Mouse (Mus musculus): ENCODE measurements around the gene Mcu. TPM values are rescaled to one million over a fixed set of nuclear protein-coding genes. Genes with fewer than 3 reads are reported as not detected.

The Mcu gene
- polyA plus RNA-seq, 1 experiment from 2014 or later: 27.8 TPM

- 25% methylated on average over 17 of the region's 17 CpGs for WGBS
- Histone ChIP-seq H3K9ac (peak overlapping the region; percentile 69), H3K4me3 (peak overlapping the region; percentile 50), H3K27me3 (replicated peaks) (no peaks in the 10 kb centered on the region), H3K27ac (ENCODE audit: poor library complexity, severe bottlenecking) (peak overlapping the region; percentile 75), H3K9me3 (replicated peaks) (peaks cover 3% of the 10 kb centered on the region; the same call in 1 of the 2 replicates), H3K4me2 (peak overlapping the region; percentile 83), H3K4me1 (replicated peaks) (peaks cover 26% of the 10 kb centered on the region), H3K36me3 (0 out of 2 replicates have a peak, but pooled peaks cover 4% of the 10 kb centered on the region)
- peak; percentile 74 for ATAC-seq (ENCODE audit: insufficient number of reproducible peaks, low FRiP score)
These were observed 77.5 kb downstream of the Mcu start for GRCm38 (mm10) chr10:59538767-59539532.

- H3K4me2 ChIP-seq: no peak overlapping the region
- H3K27me3 ChIP-seq (replicated peaks): no peaks in the 10 kb centered on the region
- no peaks in the 10 kb centered on the region for H3K36me3 ChIP-seq
- H3K9me3 ChIP-seq (replicated peaks): no peaks in the 10 kb centered on the region; the same call in 1 of the 2 replicates
- ATAC-seq (ENCODE audit: insufficient number of reproducible peaks, low FRiP score): no peak
- H3K4me1 ChIP-seq (replicated peaks): peaks cover 26% of the 10 kb centered on the region
- no peak overlapping the region for H3K4me3 ChIP-seq
- no peak overlapping the region for H3K9ac ChIP-seq
- WGBS: 90% methylated on average over 6 of the region's 6 CpGs
- H3K27ac ChIP-seq (ENCODE audit: poor library complexity, severe bottlenecking): peak overlapping the region; percentile 75; the same call in 1 of the 2 replicates
These were observed 78.4 kb downstream of the Mcu start for GRCm38 (mm10) chr10:59538063-59538462.

GRCm38 (mm10) chr10:59537579-59537978, 78.9 kb downstream of the Mcu start:
- Histone ChIP-seq H3K4me3 (no peak overlapping the region), H3K4me1 (replicated peaks) (peaks cover 26% of the 10 kb centered on the region), H3K9ac (no peak overlapping the region), H3K27ac (ENCODE audit: poor library complexity, severe bottlenecking) (no peak overlapping the region), H3K4me2 (no peak overlapping the region), H3K36me3 (no peaks in the 10 kb centered on the region), H3K27me3 (replicated peaks) (no peaks in the 10 kb centered on the region), H3K9me3 (replicated peaks) (no peaks in the 10 kb centered on the region; the same call in 1 of the 2 replicates)
- WGBS: 63% methylated on average over 6 of the region's 6 CpGs
- ATAC-seq (ENCODE audit: insufficient number of reproducible peaks, low FRiP score): no peak

GRCm38 (mm10) chr10:59532256-59532655, 84.2 kb downstream of the Mcu start:
- WGBS: 92% methylated on average over 6 of the region's 6 CpGs
- Histone ChIP-seq H3K27ac (ENCODE audit: poor library complexity, severe bottlenecking) (no peak overlapping the region), H3K36me3 (no peaks in the 10 kb centered on the region), H3K9me3 (replicated peaks) (no peaks in the 10 kb centered on the region; the same call in 1 of the 2 replicates), H3K4me2 (no peak overlapping the region), H3K4me3 (no peak overlapping the region), H3K9ac (no peak overlapping the region), H3K4me1 (replicated peaks) (no peaks in the 10 kb centered on the region), H3K27me3 (replicated peaks) (no peaks in the 10 kb centered on the region)
- no peak for ATAC-seq (ENCODE audit: insufficient number of reproducible peaks, low FRiP score)

DNA sequence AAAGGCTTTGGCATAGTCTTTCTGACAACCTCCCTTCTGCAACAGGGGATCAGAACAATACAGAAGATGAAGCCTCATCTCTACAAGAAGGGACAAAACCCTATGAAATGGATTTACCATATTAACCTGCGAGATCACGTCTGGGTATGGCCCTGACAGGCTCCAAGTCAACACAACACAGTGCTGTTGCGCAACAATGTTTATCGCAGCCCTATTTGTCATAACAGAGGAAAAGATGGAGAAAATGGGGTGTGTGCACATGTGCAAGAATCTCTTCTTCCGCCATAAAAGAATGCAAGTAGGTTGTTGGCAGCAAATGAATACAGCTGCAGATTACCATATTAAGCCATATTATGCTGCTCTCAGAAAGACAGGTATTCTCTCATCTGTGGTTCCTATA, 88.7 kb downstream of the Mcu start:
- no peaks in the 10 kb centered on the region for H3K9me3 ChIP-seq (replicated peaks)
- no peaks in the 10 kb centered on the region for H3K36me3 ChIP-seq
- WGBS: 92% methylated on average over 5 of the region's 5 CpGs
- H3K9ac ChIP-seq: no peak overlapping the region
- H3K27ac ChIP-seq (ENCODE audit: poor library complexity, severe bottlenecking): no peak overlapping the region
- peaks cover 26% of the 10 kb centered on the region for H3K4me1 ChIP-seq (replicated peaks)
- no peak overlapping the region for H3K4me2 ChIP-seq
- no peaks in the 10 kb centered on the region for H3K27me3 ChIP-seq (replicated peaks)
- ATAC-seq (ENCODE audit: insufficient number of reproducible peaks, low FRiP score): no peak
- no peak overlapping the region for H3K4me3 ChIP-seq

DNA sequence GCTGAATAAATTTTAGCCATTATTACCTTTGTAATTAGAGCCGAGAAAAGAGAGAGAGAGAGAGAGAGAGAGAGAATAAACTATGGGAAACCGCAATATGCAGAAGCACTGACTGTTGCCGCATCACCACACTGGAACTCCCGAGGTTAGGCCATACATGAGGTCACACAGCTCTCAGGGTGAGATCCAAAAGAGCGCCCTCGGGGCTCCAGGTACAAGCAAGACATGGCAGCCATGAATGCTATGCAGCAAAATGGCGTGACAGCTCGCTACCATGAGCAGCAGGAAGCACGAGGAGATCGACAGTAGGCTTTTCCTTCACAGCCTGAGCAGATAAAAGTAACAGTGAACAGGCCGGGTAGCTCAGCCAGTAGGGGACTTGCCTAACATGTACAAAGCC, 89.2 kb downstream of the Mcu start:
- Histone ChIP-seq H3K27ac (ENCODE audit: poor library complexity, severe bottlenecking) (no peak overlapping the region), H3K4me3 (no peak overlapping the region), H3K9ac (no peak overlapping the region), H3K4me1 (replicated peaks) (peaks cover 31% of the 10 kb centered on the region), H3K9me3 (replicated peaks) (no peaks in the 10 kb centered on the region), H3K4me2 (no peak overlapping the region), H3K36me3 (no peaks in the 10 kb centered on the region), H3K27me3 (replicated peaks) (no peaks in the 10 kb centered on the region)
- 80% methylated on average over 11 of the region's 11 CpGs for WGBS
- ATAC-seq (ENCODE audit: insufficient number of reproducible peaks, low FRiP score): no peak

DNA sequence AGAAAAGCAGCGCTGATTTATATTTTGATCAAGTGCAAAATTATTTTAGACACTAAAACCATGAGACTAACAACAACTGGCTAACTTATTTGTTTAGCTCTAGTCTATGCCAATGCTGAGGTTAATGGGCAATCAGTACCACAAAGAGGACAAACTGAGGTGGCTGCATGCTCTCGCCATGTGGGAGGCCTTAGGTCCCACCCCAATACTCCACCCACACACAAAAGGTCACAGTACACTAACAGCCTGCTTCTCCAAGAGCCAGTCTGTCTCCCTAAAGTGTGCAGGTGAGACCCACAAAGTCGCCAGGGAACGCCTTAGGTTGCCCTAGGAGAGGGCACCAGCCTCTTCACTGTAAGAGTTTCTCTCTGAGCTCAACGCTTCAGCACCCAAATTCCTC, 91.8 kb downstream of the Mcu start:
- Histone ChIP-seq H3K27me3 (replicated peaks) (no peaks in the 10 kb centered on the region), H3K27ac (ENCODE audit: poor library complexity, severe bottlenecking) (peak overlapping the region; percentile 69), H3K4me3 (no peak overlapping the region), H3K9me3 (replicated peaks) (no peaks in the 10 kb centered on the region), H3K36me3 (no peaks in the 10 kb centered on the region), H3K4me1 (replicated peaks) (peaks cover 32% of the 10 kb centered on the region), H3K9ac (no peak overlapping the region), H3K4me2 (no peak overlapping the region)
- 75% methylated on average over 5 of the region's 5 CpGs for WGBS
- no peak for ATAC-seq (ENCODE audit: insufficient number of reproducible peaks, low FRiP score)

GRCm38 (mm10) chr10:59523826-59524331, 92.6 kb downstream of the Mcu start:
- peak overlapping the region; percentile 69 for H3K27ac ChIP-seq (ENCODE audit: poor library complexity, severe bottlenecking)
- 16% methylated on average over 8 of the region's 8 CpGs for WGBS
- peak; percentile 81 for ATAC-seq (ENCODE audit: insufficient number of reproducible peaks, low FRiP score)
- no peaks in the 10 kb centered on the region for H3K36me3 ChIP-seq
- peak overlapping the region; percentile 55 for H3K4me2 ChIP-seq
- H3K4me1 ChIP-seq (replicated peaks): peaks cover 36% of the 10 kb centered on the region
- 0 out of 2 replicates have a peak overlapping the region, but pooled peaks have one; percentile 16 for H3K9ac ChIP-seq
- no peaks in the 10 kb centered on the region for H3K27me3 ChIP-seq (replicated peaks)
- H3K4me3 ChIP-seq: no peak overlapping the region
- no peaks in the 10 kb centered on the region for H3K9me3 ChIP-seq (replicated peaks)

- Histone ChIP-seq H3K9ac (no peak overlapping the region), H3K27ac (ENCODE audit: poor library complexity, severe bottlenecking) (no peak overlapping the region), H3K9me3 (replicated peaks) (no peaks in the 10 kb centered on the region), H3K27me3 (replicated peaks) (no peaks in the 10 kb centered on the region), H3K36me3 (no peaks in the 10 kb centered on the region), H3K4me3 (no peak overlapping the region), H3K4me2 (no peak overlapping the region), H3K4me1 (replicated peaks) (peaks cover 36% of the 10 kb centered on the region)
- ATAC-seq (ENCODE audit: insufficient number of reproducible peaks, low FRiP score): no peak
- 92% methylated on average over 2 of the region's 2 CpGs for WGBS
These were observed 95.8 kb downstream of the Mcu start for GRCm38 (mm10) chr10:59520701-59521100.

DNA sequence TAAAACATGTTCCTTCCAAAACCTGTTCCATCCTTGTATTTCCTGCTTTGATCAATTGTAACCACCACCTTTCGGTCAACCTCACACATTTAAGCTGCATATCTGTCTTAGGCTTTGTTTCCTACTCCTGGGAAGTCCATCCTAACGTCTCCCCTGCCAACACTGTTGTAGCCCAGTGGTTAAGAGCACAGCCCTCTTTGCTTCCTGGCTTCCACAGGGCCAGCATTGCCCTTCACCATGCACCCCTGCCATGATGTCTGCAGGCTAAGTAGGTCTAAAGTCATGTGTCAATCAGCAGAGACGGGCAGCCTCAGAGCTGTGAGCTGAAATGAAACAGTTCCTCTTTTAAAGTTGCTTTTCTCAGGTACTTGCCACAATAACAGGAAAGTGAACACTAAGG, 97.1 kb downstream of the Mcu start:
- Histone ChIP-seq H3K4me1 (replicated peaks) (peaks cover 34% of the 10 kb centered on the region), H3K9ac (no peak overlapping the region), H3K4me2 (no peak overlapping the region), H3K4me3 (no peak overlapping the region), H3K36me3 (no peaks in the 10 kb centered on the region), H3K27me3 (replicated peaks) (no peaks in the 10 kb centered on the region), H3K9me3 (replicated peaks) (no peaks in the 10 kb centered on the region), H3K27ac (ENCODE audit: poor library complexity, severe bottlenecking) (no peak overlapping the region)
- ATAC-seq (ENCODE audit: insufficient number of reproducible peaks, low FRiP score): no peak
- WGBS: 79% methylated on average over 3 of the region's 3 CpGs

DNA sequence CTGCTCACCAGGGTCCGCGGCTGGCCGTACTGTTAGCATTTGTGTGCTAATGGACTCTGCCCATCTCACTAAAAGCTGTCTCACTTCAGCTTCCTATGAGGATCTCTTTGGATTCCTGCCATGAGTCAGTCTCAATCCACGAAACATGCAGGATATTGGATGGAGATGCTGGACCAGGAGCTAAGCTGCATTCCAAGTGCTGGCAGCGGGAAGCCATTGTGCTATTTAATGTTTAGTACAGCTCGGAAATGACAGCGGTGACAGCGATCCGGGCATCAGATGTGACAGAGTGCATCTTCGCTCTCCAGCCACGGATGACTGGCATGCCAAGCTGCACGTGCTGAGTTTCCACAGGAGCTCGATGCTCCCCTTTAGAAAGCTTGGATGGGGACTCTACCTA, 99.3 kb downstream of the Mcu start:
- 88% methylated on average over 13 of the region's 13 CpGs for WGBS
- ATAC-seq (ENCODE audit: insufficient number of reproducible peaks, low FRiP score): no peak
- no peaks in the 10 kb centered on the region for H3K36me3 ChIP-seq

More for the DNA sequence above, 99.3 kb downstream of the Mcu start:
- H3K9me3 ChIP-seq (replicated peaks): no peaks in the 10 kb centered on the region
- H3K27me3 ChIP-seq (replicated peaks): no peaks in the 10 kb centered on the region
- no peak overlapping the region for H3K9ac ChIP-seq
- H3K27ac ChIP-seq (ENCODE audit: poor library complexity, severe bottlenecking): no peak overlapping the region
- H3K4me1 ChIP-seq (replicated peaks): peaks cover 25% of the 10 kb centered on the region
- no peak overlapping the region for H3K4me3 ChIP-seq
- no peak overlapping the region for H3K4me2 ChIP-seq

Measured in heart, embryonic 12.5 days (tissue).